Mouse (Mus musculus): ENCODE data around the gene Htra3. TPM values are rescaled to one million over a fixed set of nuclear protein-coding genes. Genes with fewer than 3 reads are reported as not detected.
A peak's percentile ranks its signal among the peaks of the same experiment; 100 is the strongest.

Gene Htra3
- polyA plus RNA-seq, 2 experiments, result 0.46 to 0.99 TPM

DNA sequence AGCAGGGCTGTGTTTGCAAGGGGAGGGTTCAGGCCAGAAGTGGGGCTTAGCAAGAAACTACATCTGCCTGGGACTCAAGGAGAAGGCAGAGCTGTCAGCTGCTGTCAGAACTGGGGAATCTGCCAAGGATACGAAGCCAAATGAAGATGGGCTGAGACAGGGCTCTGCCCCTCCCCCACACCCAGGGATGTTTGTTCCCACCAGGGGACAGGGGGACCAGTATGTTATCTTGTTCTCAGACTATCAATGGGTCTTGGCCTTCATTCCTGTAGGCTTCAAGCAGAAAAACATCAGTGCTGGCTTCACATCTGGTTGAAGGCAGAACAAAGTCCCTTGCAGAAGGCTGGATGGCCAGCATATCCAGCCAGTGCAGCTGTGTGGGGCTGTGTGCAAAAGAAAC, 50.9 kb downstream of the Htra3 start:
- DNase-seq (ENCODE audit: low read depth in 3 of 3, low spot score in 3 of 3) (no peak), ATAC-seq (ENCODE audit: insufficient read depth) (no peak)
- TF ChIP-seq CTCF (IDR thresholded peaks at IDR 0.05; ENCODE audit: low read depth) (no peak), EP300 (IDR thresholded peaks at IDR 0.05; ENCODE audit: low read depth) (no peak)
- Histone ChIP-seq H3K4me2 (ENCODE audit: low read depth) (no peak overlapping the region), H3K36me3 (replicated peaks; ENCODE audit: control insufficient read depth, insufficient read depth, low read depth) (no peaks in the 10 kb centered on the region), H3K27me3 (ENCODE audit: control insufficient read depth, insufficient read depth, low read length) (no peaks in the 10 kb centered on the region), H3K9me3 (ENCODE audit: control insufficient read depth, low read length) (no peaks in the 10 kb centered on the region), H3K4me1 (replicated peaks; ENCODE audit: control insufficient read depth in 2 of 2, insufficient read depth in 2 of 2, low read length in 1 of 2) (no peaks in the 10 kb centered on the region), H3K4me3 (ENCODE audit: insufficient read depth in 1 of 2, low read depth in 2 of 2, low read length in 2 of 2) (no peak overlapping the region), H3K27ac (no peak overlapping the region), H3K9ac (replicated peaks) (no peak overlapping the region)
- WGBS (ENCODE audit: insufficient replicate concordance), result 33% methylated on average over 1 of the region's 1 CpGs

DNA sequence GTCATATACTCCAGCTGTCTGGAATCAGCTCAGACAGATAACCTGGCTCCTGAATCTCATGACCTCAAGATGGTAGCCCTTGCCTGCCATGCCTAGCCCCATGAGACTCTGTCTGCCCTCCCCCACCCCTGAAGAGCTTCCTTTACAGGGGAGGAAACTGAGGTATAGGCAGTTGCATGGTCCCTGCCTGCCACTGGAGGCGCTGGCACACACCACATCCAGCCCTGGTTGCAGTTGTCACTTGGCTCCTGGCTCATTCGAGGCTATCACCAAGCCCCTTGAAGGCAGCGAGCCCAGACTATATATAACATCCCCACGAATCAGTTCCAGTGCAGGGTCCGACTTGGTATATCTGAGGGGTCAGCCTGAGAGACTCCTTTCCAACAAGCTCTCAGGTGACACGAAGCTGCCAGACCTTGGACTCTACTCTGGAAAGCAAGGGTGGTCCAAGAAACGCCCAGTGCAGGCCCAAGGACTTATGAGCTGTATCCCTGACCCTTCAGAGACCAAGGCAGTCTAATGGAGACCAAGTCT, 52.2 kb downstream of the Htra3 start:
- no peak overlapping the region for H3K4me3 ChIP-seq (ENCODE audit: insufficient read depth in 1 of 2, low read depth in 2 of 2, low read length in 2 of 2)
- H3K27me3 ChIP-seq (ENCODE audit: control insufficient read depth, insufficient read depth, low read length), result no peaks in the 10 kb centered on the region
- no peak for ATAC-seq (ENCODE audit: insufficient read depth)
- no peak for DNase-seq (ENCODE audit: low read depth in 3 of 3, low spot score in 3 of 3)
- TF ChIP-seq EP300 (IDR thresholded peaks at IDR 0.05; ENCODE audit: low read depth), result no peak
- peak; percentile 56 for TF ChIP-seq CTCF (IDR thresholded peaks at IDR 0.05; ENCODE audit: low read depth)
- no peak overlapping the region for H3K27ac ChIP-seq
- WGBS (ENCODE audit: insufficient replicate concordance), result 37% methylated on average over 7 of the region's 7 CpGs
- no peaks in the 10 kb centered on the region for H3K36me3 ChIP-seq (replicated peaks; ENCODE audit: control insufficient read depth, insufficient read depth, low read depth)
- no peaks in the 10 kb centered on the region for H3K9me3 ChIP-seq (ENCODE audit: control insufficient read depth, low read length)
- no peak overlapping the region for H3K4me2 ChIP-seq (ENCODE audit: low read depth)
- H3K9ac ChIP-seq (replicated peaks), result no peak overlapping the region
- H3K4me1 ChIP-seq (replicated peaks; ENCODE audit: control insufficient read depth in 2 of 2, insufficient read depth in 2 of 2, low read length in 1 of 2), result no peaks in the 10 kb centered on the region

DNA sequence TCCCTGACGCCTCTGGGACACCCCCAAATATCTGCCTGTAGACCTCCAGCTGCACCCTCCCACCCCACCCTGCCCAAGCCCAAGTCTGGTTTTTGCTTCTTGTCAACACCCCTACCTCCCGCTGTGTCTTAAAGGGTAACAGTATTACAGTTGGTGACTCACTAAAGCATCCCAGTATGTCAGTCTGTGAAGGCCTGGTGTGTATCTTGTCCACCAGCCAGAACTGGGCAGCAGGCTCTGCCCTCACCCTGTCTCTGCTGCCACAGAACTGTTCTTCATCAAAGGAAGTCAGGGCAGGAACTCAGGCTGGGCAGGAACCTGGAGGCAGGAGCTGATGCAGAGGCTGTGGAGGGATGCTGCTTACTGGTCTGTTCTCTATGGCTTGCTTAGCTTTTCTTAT, 53.2 kb downstream of the Htra3 start:
- H3K9me3 ChIP-seq (ENCODE audit: control insufficient read depth, low read length), result no peaks in the 10 kb centered on the region
- H3K27ac ChIP-seq, result no peak overlapping the region
- TF ChIP-seq EP300 (IDR thresholded peaks at IDR 0.05; ENCODE audit: low read depth) (no peak), CTCF (IDR thresholded peaks at IDR 0.05; ENCODE audit: low read depth) (no peak)
- ATAC-seq (ENCODE audit: insufficient read depth) (no peak), DNase-seq (ENCODE audit: low read depth in 3 of 3, low spot score in 3 of 3) (no peak)
- no peak overlapping the region for H3K9ac ChIP-seq (replicated peaks)
- H3K4me3 ChIP-seq (ENCODE audit: insufficient read depth in 1 of 2, low read depth in 2 of 2, low read length in 2 of 2), result no peak overlapping the region
- H3K4me1 ChIP-seq (replicated peaks; ENCODE audit: control insufficient read depth in 2 of 2, insufficient read depth in 2 of 2, low read length in 1 of 2), result no peaks in the 10 kb centered on the region
- no peak overlapping the region for H3K4me2 ChIP-seq (ENCODE audit: low read depth)
- WGBS (ENCODE audit: insufficient replicate concordance), result 48% methylated on average over 2 of the region's 2 CpGs
- H3K27me3 ChIP-seq (ENCODE audit: control insufficient read depth, insufficient read depth, low read length), result no peaks in the 10 kb centered on the region
- no peaks in the 10 kb centered on the region for H3K36me3 ChIP-seq (replicated peaks; ENCODE audit: control insufficient read depth, insufficient read depth, low read depth)

DNA sequence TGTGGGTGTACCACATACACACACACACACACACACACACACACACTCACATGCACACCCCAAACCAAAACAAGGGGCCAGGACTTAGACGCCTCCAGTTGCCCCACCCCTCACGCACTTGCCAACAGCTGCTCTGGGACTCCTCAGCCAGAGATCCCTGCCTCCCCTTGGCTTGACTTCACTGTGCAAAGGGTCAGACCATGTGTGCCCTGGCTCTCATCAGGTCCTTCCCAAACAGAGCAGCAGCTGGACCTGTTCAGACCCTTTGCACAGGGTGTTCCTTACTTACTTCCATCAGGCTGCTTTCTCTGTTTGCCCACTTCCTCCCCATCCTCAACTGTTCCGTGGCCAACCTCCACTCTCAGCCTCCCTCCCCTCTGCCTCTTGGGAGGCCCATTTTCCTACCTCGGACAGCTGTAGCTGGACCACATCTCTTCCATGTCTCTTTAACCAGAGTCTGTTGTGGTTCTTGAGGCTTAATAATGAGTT, 54.8 kb downstream of the Htra3 start:
- no peak overlapping the region for H3K27ac ChIP-seq
- no peaks in the 10 kb centered on the region for H3K27me3 ChIP-seq (ENCODE audit: control insufficient read depth, insufficient read depth, low read length)
- no peaks in the 10 kb centered on the region for H3K36me3 ChIP-seq (replicated peaks; ENCODE audit: control insufficient read depth, insufficient read depth, low read depth)
- no peak overlapping the region for H3K4me3 ChIP-seq (ENCODE audit: insufficient read depth in 1 of 2, low read depth in 2 of 2, low read length in 2 of 2)
- H3K9ac ChIP-seq (replicated peaks), result no peak overlapping the region
- H3K4me2 ChIP-seq (ENCODE audit: low read depth), result no peak overlapping the region
- no peaks in the 10 kb centered on the region for H3K4me1 ChIP-seq (replicated peaks; ENCODE audit: control insufficient read depth in 2 of 2, insufficient read depth in 2 of 2, low read length in 1 of 2)
- DNase-seq (ENCODE audit: low read depth in 3 of 3, low spot score in 3 of 3) (no peak), ATAC-seq (ENCODE audit: insufficient read depth) (no peak)
- TF ChIP-seq EP300 (IDR thresholded peaks at IDR 0.05; ENCODE audit: low read depth) (no peak), CTCF (IDR thresholded peaks at IDR 0.05; ENCODE audit: low read depth) (no peak)
- no peaks in the 10 kb centered on the region for H3K9me3 ChIP-seq (ENCODE audit: control insufficient read depth, low read length)
- WGBS (ENCODE audit: insufficient replicate concordance), result 27% methylated on average over 4 of the region's 4 CpGs

DNA sequence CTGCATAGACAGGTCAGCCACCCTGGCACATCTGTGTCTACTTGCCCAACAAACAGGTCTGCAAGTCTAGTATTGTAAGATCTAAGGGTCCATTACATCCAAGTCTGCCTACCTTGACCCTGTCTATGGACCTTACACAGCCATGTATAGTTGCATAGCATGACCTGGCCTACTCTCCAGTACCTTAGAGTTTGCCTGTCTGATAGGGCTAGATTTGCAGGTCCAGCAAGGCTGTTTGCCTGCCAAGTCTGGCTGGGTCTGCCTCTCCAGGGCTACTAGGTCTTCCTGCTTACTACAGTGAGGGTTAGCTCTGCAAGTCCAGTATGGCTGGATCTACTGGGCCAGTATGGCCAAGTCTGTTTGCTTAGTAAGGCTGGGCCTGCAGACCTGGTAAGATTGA, 55.8 kb downstream of the Htra3 start:
- no peak for TF ChIP-seq EP300 (IDR thresholded peaks at IDR 0.05; ENCODE audit: low read depth)
- TF ChIP-seq CTCF (IDR thresholded peaks at IDR 0.05; ENCODE audit: low read depth), result no peak
- H3K4me3 ChIP-seq (ENCODE audit: insufficient read depth in 1 of 2, low read depth in 2 of 2, low read length in 2 of 2), result no peak overlapping the region
- no peak overlapping the region for H3K4me2 ChIP-seq (ENCODE audit: low read depth)
- no peak overlapping the region for H3K27ac ChIP-seq
- no peak for ATAC-seq (ENCODE audit: insufficient read depth)
- H3K36me3 ChIP-seq (replicated peaks; ENCODE audit: control insufficient read depth, insufficient read depth, low read depth), result no peaks in the 10 kb centered on the region
- no peak overlapping the region for H3K9ac ChIP-seq (replicated peaks)
- H3K9me3 ChIP-seq (ENCODE audit: control insufficient read depth, low read length), result no peaks in the 10 kb centered on the region
- H3K27me3 ChIP-seq (ENCODE audit: control insufficient read depth, insufficient read depth, low read length), result no peaks in the 10 kb centered on the region
- no peaks in the 10 kb centered on the region for H3K4me1 ChIP-seq (replicated peaks; ENCODE audit: control insufficient read depth in 2 of 2, insufficient read depth in 2 of 2, low read length in 1 of 2)
- DNase-seq (ENCODE audit: low read depth in 3 of 3, low spot score in 3 of 3), result no peak

Measured in liver, embryonic 14.5 days (tissue).